Mouse (Mus musculus) megakaryocyte progenitor cell, adult 5-6 weeks (primary cell): ENCODE results near the gene Wwox. TPM values are rescaled to one million over a fixed set of nuclear protein-coding genes. Genes with fewer than 3 reads are reported as not detected.

Experiments
- ATAC-seq: replicated peaks from 2 replicates; pipeline ENCODE4 v1.8.0; 2016; ENCODE audit warnings: mild to moderate bottlenecking, moderate TSS enrichment, inconsistent platforms; ENCODE audit not compliant: poor library complexity
- total RNA-seq, 2 experiments: library from RNA; stranded (forward) in 1 of 2; stranded (reverse) in 1 of 2; fragments of 157-497, 149-512 nt in 1 of 2; fragments of 200-1000 nt in 1 of 2; gene quantifications; 2 replicates each; pipeline versions ENCODE4 v1.2.3 to v1.2.4; 2015 to 2017

Wwox gene
- total RNA-seq, 2 experiments from 2014 or later: 11.2 to 11.3 TPM

DNA sequence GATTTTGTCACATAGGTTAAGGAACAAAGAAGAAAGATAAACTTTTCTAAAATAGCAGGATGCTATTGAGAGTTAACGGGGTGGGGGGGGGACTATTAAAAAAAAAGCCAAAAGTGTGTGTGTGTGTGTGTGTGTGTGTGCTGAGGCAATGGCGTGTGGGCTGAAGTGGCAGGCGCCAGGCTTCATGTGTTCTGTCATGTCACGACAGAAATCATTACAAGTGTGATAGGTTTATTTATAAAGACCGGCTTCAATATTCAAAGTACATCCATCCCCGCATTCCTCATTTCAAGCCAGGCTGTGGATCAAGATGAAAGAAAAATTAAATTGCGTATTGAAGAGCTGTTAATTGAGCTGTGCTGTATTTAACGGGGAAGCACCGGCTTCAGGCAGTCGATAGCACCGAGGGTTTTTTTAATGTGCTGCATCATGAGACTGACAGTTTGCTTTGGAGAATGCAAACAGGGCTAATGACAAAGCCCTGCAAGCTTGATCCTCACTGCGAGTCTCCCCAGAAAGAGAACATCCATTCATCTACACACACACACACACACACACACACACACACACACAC, 88.3 kb downstream of the Wwox start:
- no peak for ATAC-seq

DNA sequence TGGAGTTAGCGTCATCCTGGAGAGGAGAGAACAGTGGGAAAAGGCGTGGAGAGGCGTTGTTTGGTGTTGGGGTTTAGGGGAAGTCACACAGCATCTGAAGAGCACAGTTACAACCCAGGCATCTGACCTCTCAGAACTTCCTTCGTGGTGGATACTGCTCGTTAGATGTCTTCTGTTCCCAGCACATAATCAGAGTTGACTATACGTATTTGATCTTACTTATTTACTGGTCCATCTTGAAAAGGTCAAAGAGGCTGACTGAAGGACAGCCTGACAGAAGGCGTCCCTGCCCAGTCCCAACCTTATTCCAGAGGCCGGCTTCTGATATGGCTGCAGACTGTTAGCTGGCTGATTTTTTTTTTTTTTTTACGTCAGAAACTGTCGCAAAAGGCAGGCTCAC, 90.1 kb downstream of the Wwox start:
- no peak for ATAC-seq

DNA sequence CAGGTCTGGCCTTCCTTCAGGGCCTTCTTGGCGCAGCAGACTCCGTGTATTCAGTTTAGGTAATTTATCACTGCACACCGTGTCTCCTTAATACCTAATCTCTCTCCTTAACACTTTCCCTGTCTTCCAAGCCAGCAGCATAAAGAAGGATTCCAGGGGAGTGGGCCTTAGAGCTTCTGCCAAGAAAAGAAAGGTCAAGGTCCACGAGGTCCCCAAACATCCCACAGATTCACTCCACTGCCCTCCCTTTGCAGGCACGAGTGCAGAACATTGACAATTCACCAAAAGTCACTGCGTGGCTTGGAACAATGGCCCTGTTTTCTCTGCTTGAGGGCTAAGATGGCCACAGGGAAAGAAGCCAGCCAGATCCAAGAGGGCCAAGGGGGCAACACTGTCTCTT, 96.7 kb downstream of the Wwox start:
- ATAC-seq: no peak

- peak; percentile 85 for ATAC-seq
Observed at GRCm38 (mm10) chr8:114541132-114541531, 101.7 kb downstream of the Wwox start.

- no peak for ATAC-seq
Observed at GRCm38 (mm10) chr8:114548360-114548759, 108.9 kb downstream of the Wwox start.

DNA sequence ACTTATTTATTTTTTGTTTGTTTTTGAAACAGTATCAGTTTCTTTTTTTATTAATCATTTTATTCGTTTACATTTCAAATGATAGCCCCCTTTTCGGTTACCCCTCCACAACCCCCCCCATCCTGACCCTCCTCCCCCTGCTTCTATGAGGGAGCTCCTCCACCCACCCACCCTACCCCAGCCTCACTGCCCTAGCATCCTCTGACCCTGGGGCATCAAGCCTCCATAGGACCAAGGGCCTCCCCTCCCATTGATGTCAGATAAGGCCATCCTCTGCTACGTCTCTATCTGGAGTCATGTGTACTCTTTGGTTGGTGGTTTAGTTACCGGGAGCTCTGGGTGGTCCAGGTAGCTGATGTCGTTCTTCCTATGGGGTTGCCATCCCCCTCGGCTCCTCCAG, 109.4 kb downstream of the Wwox start:
- ATAC-seq: no peak

DNA sequence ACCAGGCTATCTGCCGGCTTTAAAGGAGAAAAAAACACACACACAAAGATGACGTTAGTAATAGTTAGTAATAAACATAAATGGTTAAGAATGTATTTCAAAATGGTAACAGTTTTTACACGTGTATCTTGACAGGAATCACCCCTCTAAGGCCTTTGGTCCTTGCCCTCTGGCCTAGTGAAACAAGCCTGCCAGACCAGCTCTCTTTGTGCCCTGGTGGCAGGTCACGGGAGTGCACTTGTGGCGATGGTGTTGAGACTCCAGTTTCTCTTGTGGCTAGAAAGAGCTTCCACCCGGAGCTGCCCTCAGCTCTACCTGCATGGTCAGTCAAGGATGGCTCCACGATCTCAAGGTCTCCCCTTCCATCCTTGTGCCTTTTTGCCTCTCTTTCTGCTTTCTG, 110.6 kb downstream of the Wwox start:
- ATAC-seq: peak; percentile 54; the same call in 1 of the 2 replicates

GRCm38 (mm10) chr8:114552606-114553005, 113.2 kb downstream of the Wwox start:
- ATAC-seq: no peak

DNA sequence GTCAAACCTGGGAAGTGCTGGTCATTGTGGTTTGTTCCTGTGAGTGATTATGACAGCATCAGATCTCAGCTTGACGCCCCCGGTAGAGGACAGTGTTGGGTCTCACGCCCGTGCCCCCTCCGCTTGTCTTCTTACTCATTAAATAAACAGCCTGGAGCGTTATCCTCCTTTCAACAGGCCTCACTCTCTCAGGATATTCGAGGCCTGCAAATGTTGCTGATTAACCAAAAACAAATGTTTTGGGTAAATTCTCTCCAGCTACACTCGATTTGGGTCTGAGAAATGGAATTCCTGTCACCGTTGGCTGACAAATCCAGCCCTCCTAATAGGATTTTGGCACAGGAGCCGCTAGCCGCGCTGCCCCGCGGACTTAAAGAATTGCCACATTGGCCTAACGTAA, 115.5 kb downstream of the Wwox start:
- ATAC-seq: no peak

DNA sequence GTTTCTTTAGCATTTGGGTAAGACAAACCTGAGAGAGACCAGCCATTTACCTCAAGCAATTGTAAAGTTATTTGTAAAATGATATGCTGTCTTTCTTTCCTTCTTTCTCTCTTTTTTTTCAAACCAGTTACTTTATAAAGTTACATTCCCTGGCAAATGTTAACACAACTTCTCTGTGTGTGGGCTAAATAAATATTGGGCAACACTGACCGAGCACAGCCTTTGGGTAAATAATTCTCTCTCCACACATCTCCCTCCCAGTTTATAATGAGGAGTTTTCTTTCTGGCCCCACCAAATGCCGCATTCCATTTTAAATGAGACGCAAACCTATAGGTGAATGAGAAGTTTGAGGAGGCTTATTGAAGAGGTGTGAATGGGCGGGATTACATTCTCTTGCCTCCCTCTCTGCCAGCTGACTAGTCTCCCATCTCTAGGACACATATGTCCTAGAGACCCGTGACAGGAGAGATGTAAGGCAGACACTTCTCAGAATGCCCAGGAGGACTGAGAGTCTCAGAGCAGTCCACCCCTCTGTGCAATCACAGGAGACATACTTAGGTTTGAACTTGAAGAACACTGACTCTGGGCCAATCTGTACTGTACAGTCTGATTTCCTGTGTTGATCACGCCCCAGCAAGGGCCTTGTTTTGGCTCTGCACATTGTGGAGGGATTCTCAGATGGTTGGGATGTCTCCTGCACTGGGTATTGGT, 116.2 kb downstream of the Wwox start:
- ATAC-seq: no peak

GRCm38 (mm10) chr8:114561191-114561590, 121.7 kb downstream of the Wwox start:
- no peak for ATAC-seq

GRCm38 (mm10) chr8:114562486-114562885, 123.0 kb downstream of the Wwox start:
- no peak for ATAC-seq

- ATAC-seq: no peak
Observed at GRCm38 (mm10) chr8:114563361-114563760, 123.9 kb downstream of the Wwox start.

GRCm38 (mm10) chr8:114564036-114564435, 124.6 kb downstream of the Wwox start:
- ATAC-seq: no peak

GRCm38 (mm10) chr8:114568531-114569166, 129.2 kb downstream of the Wwox start:
- no peak for ATAC-seq

- ATAC-seq: peak; percentile 54; the same call in 1 of the 2 replicates
Observed at GRCm38 (mm10) chr8:114573014-114573746, 133.7 kb downstream of the Wwox start.

- ATAC-seq: peak; percentile 54; the same call in 1 of the 2 replicates
Observed at GRCm38 (mm10) chr8:114573747-114574093, 134.3 kb downstream of the Wwox start.

DNA sequence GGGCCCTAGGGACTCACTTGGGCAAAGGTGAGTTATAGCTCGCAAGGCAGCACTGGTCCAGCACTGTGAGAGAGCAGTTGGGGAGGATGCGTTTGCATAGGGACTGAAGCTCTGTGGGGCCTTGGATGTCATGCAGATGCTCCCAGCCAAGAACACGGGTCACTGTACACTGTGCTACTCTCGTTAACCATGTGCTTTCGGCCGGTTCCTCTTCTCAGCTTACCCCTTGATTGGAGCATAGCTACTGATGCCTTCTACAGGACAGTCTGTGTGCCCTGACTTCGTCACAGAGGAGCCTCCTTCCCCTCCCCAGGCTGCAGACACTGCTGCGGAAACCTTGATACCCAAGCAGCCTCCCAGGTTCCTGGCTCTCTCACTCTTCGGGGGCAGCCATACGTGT, 139.8 kb downstream of the Wwox start:
- no peak for ATAC-seq

- no peak for ATAC-seq
Observed at GRCm38 (mm10) chr8:114580684-114581083, 141.2 kb downstream of the Wwox start.

DNA sequence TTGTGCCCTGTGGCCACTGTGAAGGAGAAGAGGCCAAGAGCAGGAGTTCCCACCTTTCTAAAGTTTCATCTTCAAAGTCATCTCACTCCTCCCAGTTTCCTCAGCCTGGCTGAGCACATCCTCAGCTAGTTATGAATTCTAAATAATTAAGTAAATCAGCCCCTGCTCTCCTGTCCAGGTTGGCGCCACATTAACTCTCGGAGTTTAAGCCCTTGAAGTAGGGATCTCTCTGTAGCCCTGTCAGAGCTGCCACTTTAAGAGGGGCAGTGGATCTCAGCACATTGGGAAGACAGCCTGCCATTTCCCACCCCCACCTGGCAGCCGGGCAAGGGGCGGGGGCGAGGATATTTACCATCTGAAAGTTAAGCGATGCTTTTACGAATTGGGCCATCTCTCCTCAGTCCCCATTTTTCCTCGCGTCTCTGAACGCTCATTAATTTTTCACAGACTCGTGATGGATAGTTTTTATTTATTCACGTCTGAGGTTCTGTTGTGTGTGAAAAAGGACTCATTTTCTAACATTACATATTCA, 150.9 kb downstream of the Wwox start:
- no peak for ATAC-seq
